Mouse (Mus musculus): ENCODE measurements around the gene B3gnt2. TPM values are rescaled to one million over a fixed set of nuclear protein-coding genes. Genes with fewer than 3 reads are reported as not detected.
A peak's percentile ranks its signal among the peaks of the same experiment; 100 is the strongest.

Gene B3gnt2
- total RNA-seq (2015) (8.3 and 13.0 TPM in 2 replicates), total RNA-seq (2017) (20.8 and 28.9 TPM in 2 replicates)

- ATAC-seq (ENCODE audit: poor library complexity, severe bottlenecking): peak; percentile 20
Observed at GRCm38 (mm10) chr11:22860335-22861227, at the start of gene B3gnt2. Gene B3gnt2, minus strand, starts transcription at chr11:22860961.

- no peak for ATAC-seq (ENCODE audit: poor library complexity, severe bottlenecking)
Observed at GRCm38 (mm10) chr11:22906453-22906865, 45.7 kb upstream of the B3gnt2 start.

GRCm38 (mm10) chr11:22902923-22903322 lies 42.2 kb upstream of the B3gnt2 start:
- ATAC-seq (ENCODE audit: poor library complexity, severe bottlenecking): no peak

GRCm38 (mm10) chr11:22900041-22900440 lies 39.3 kb upstream of the B3gnt2 start:
- ATAC-seq (ENCODE audit: poor library complexity, severe bottlenecking): peak; percentile 74

GRCm38 (mm10) chr11:22897642-22898041 lies 36.9 kb upstream of the B3gnt2 start:
- peak; percentile 59 for ATAC-seq (ENCODE audit: poor library complexity, severe bottlenecking)

- peak; percentile 64 for ATAC-seq (ENCODE audit: poor library complexity, severe bottlenecking)
Observed at GRCm38 (mm10) chr11:22897127-22897526, 36.4 kb upstream of the B3gnt2 start.

- ATAC-seq (ENCODE audit: poor library complexity, severe bottlenecking): no peak
Observed at GRCm38 (mm10) chr11:22893075-22893474, 32.3 kb upstream of the B3gnt2 start.

- no peak for ATAC-seq (ENCODE audit: poor library complexity, severe bottlenecking)
Observed at GRCm38 (mm10) chr11:22892466-22892865, 31.7 kb upstream of the B3gnt2 start.

GRCm38 (mm10) chr11:22891876-22892275 lies 31.1 kb upstream of the B3gnt2 start:
- ATAC-seq (ENCODE audit: poor library complexity, severe bottlenecking): peak; percentile 95

- ATAC-seq (ENCODE audit: poor library complexity, severe bottlenecking): peak; percentile 63
Observed at GRCm38 (mm10) chr11:22891242-22891641, 30.5 kb upstream of the B3gnt2 start.

GRCm38 (mm10) chr11:22889224-22889623 lies 28.5 kb upstream of the B3gnt2 start:
- ATAC-seq (ENCODE audit: poor library complexity, severe bottlenecking): no peak

GRCm38 (mm10) chr11:22886991-22887390 lies 26.2 kb upstream of the B3gnt2 start:
- ATAC-seq (ENCODE audit: poor library complexity, severe bottlenecking): no peak

GRCm38 (mm10) chr11:22885350-22885749 lies 24.6 kb upstream of the B3gnt2 start:
- no peak for ATAC-seq (ENCODE audit: poor library complexity, severe bottlenecking)

GRCm38 (mm10) chr11:22883676-22884075 lies 22.9 kb upstream of the B3gnt2 start:
- ATAC-seq (ENCODE audit: poor library complexity, severe bottlenecking): no peak

- no peak for ATAC-seq (ENCODE audit: poor library complexity, severe bottlenecking)
Observed at GRCm38 (mm10) chr11:22882926-22883325, 22.2 kb upstream of the B3gnt2 start.

GRCm38 (mm10) chr11:22880383-22881172 lies 19.8 kb upstream of the B3gnt2 start:
- no peak for ATAC-seq (ENCODE audit: poor library complexity, severe bottlenecking)

GRCm38 (mm10) chr11:22879645-22880044 lies 18.9 kb upstream of the B3gnt2 start:
- ATAC-seq (ENCODE audit: poor library complexity, severe bottlenecking): no peak

- ATAC-seq (ENCODE audit: poor library complexity, severe bottlenecking): no peak
Observed at GRCm38 (mm10) chr11:22876680-22877330, 16.0 kb upstream of the B3gnt2 start.

GRCm38 (mm10) chr11:22875279-22875678 lies 14.5 kb upstream of the B3gnt2 start:
- no peak for ATAC-seq (ENCODE audit: poor library complexity, severe bottlenecking)

- no peak for ATAC-seq (ENCODE audit: poor library complexity, severe bottlenecking)
Observed at GRCm38 (mm10) chr11:22874747-22875146, 14.0 kb upstream of the B3gnt2 start.

GRCm38 (mm10) chr11:22873383-22873782 lies 12.6 kb upstream of the B3gnt2 start:
- no peak for ATAC-seq (ENCODE audit: poor library complexity, severe bottlenecking)
